Mouse (Mus musculus) cortical plate, adult 2 months (tissue): Measurements from ENCODE around the gene Tanc1.

ENCODE experiments used
- CTCF ChIP-seq: fragments of 200-500 bp; IDR thresholded peaks from 2 replicates; pipeline ENCODE4 v1.5.1; 2011; ENCODE audit warnings: mild to moderate bottlenecking, control low read depth, low read length; ENCODE audit not compliant: insufficient read depth; ENCODE audit errors: extremely low read depth
- POLR2A ChIP-seq: fragments of 200-500 bp; IDR thresholded peaks from 2 replicates; pipeline ENCODE4 v1.6.1; 2011; ENCODE audit warnings: mild to moderate bottlenecking, low read length, control low read depth; ENCODE audit not compliant: insufficient read depth; ENCODE audit errors: extremely low read depth

GRCm38 (mm10) chr2:59673877-59674276 is 62.0 kb downstream of the Tanc1 start:
- TF ChIP-seq CTCF (no peak), POLR2A (no peak)
